Mouse (Mus musculus) bone marrow, adult 2 months (tissue): ENCODE results near the gene Gm39653. TPM values are rescaled to one million over a fixed set of nuclear protein-coding genes. Genes with fewer than 3 reads are reported as not detected.

Experiments
- H3K27ac ChIP-seq: fragments of 200-500 bp; 2 replicates; pipeline ENCODE4 v1.5.1; 2012; ENCODE audit warnings: low read depth, mild to moderate bottlenecking, control low read depth, inconsistent platforms, low read length; ENCODE audit not compliant: control insufficient read depth, poor library complexity, insufficient read depth
- H3K4me1 ChIP-seq: fragments of 200-500 bp; 2 replicates; pipeline ENCODE4 v1.6.1; 2011; ENCODE audit warnings: low read length; ENCODE audit not compliant: control insufficient read depth, insufficient read depth
- H3K4me3 ChIP-seq: fragments of 200-500 bp; replicated peaks from 2 replicates; pipeline ENCODE3; 2011; ENCODE audit warnings: mild to moderate bottlenecking, low read depth, low read length, control low read depth; ENCODE audit not compliant: control insufficient read depth
- CTCF ChIP-seq: fragments of 200-500 bp; IDR thresholded peaks from 2 replicates; pipeline ENCODE4 v1.5.1; 2011; ENCODE audit warnings: low read length, control low read depth; ENCODE audit not compliant: control insufficient read depth, insufficient read depth
- POLR2A ChIP-seq: fragments of 200-500 bp; IDR thresholded peaks from 2 replicates; pipeline ENCODE4 v1.6.1; 2011; ENCODE audit warnings: low read depth, mild to moderate bottlenecking, control low read depth, low read length, borderline replicate concordance; ENCODE audit not compliant: control insufficient read depth
- WGBS: fragments of 180-500 bp; shearing (Covaris S2); methylation state at CpG from one replicate; pipeline ENCODE4 v1.1.7; 2018; 5-methylcytosine and 5-hydroxymethylcytosine counted together
- polyA plus RNA-seq: library from polyadenylated mRNA; stranded (reverse); fragments of >200 nt; gene quantifications from 2 replicates; pipeline ENCODE4 v1.2.4, GENCODE M21; 2011; ENCODE audit warnings: low replicate concordance; ENCODE audit not compliant: missing spikeins, insufficient read depth, insufficient read length

Gm39653 gene
- polyA plus RNA-seq = not detected in 2 replicates

DNA sequence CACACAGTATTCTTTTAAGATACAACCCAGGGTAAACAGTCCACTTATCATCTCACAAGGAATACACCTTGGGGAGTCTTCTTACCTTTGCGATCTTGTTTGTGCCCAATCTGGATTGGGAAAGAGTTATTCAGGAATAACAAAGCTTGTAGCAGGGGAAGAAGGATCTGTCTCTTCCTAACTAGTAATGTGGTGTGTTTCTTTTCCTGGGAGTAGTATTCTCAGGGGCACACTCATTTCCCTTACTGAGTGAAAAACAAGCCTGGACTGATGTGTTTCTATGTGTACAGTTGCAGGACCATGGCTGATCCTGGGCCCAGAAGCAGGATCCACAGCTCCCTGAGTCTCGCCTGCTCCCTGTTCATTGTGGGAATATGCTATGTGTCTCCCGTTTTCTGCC is at the start of gene Gm39653:
Gene Gm39653, plus strand, starts transcription at position 301 of the 400 bp plus-strand sequence.
- Histone ChIP-seq H3K27ac (no peak within 1 kb of the TSS), H3K4me1 (no peaks in the 10 kb centered on the region), H3K4me3 (no peak within 1 kb of the TSS)
- WGBS = 67% methylated on average over 3 of the region's 3 CpGs
- TF ChIP-seq POLR2A (no peak), CTCF (no peak)

DNA sequence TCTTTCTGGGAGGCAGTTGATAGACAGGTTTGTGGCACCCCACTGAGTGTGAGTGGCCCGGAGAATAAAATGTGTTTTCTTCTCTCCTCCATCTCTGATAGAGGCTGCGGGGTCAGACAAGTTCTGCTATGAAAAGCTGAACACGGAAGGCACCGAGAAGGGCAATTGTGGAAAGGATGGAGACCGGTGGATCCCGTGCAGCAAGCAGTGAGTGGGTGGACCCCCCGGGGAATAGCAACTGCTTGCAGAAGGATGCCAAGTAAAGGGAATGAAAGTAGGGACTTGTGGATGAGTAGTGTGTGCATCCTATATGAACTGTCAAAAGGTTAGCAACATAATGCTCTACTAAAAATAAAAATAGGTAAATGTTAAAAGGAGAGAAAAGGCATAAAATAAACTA is 49.3 kb upstream of the Gm39653 start:
- Histone ChIP-seq H3K4me3 (no peak overlapping the region), H3K4me1 (no peaks in the 10 kb centered on the region), H3K27ac (no peak overlapping the region)
- WGBS = 60% methylated on average over 7 of the region's 7 CpGs
- TF ChIP-seq CTCF (no peak), POLR2A (no peak)

GRCm38 (mm10) chr1:63567031-63567430 is 48.7 kb upstream of the Gm39653 start:
- no peak for TF ChIP-seq POLR2A
- TF ChIP-seq CTCF = no peak
- Histone ChIP-seq H3K4me1 (no peaks in the 10 kb centered on the region), H3K27ac (no peak overlapping the region), H3K4me3 (no peak overlapping the region)
- WGBS = 24% methylated on average over 4 of the region's 4 CpGs

DNA sequence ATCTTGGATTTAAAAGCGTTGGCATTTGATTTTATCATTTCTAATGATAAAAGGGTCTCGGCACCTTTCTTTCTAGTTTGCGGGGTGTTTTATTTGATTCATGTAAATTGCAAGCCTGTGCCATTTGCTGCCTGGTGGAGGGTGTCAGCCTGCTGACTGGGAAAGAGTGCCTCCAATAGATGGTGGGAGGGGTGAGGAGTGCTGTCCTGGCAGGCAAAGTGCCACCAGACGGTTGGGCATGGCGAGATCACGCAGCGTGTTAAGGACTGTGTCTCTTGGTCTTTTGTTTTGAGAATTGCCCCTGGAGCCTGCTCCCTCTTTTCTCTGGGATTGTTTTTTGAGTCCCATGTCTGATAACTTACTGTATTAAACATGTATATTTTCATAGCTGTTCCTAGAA is 43.5 kb upstream of the Gm39653 start:
- Histone ChIP-seq H3K4me3 (no peak overlapping the region), H3K4me1 (no peaks in the 10 kb centered on the region), H3K27ac (no peak overlapping the region)
- 83% methylated on average over 7 of the region's 7 CpGs for WGBS
- no peak for TF ChIP-seq POLR2A
- TF ChIP-seq CTCF = no peak

DNA sequence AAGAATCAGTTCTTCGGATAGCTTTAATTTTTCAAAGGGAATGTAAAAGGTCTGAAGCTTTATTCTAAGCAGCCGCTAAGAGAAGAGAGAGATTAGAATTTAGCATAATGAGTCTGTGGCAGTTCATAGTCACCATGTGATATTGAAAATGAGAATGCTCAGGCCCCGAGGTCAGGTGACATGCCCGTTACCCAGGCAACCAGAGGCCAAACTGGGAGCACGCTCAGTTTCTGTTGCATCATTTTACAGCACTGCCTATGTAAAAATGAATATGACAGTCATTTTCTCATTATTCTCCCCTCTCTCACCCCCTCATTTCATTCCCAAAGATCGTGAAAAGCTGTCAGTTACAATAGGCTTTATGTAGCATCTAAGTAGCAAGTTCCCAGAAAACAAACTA is 42.3 kb upstream of the Gm39653 start:
- H3K27ac ChIP-seq = no peak overlapping the region
- no peaks in the 10 kb centered on the region for H3K4me1 ChIP-seq
- no peak overlapping the region for H3K4me3 ChIP-seq
- TF ChIP-seq CTCF (no peak), POLR2A (no peak)
- whole genome bisulfite sequencing = 69% methylated on average over 6 of the region's 6 CpGs

GRCm38 (mm10) chr1:63573864-63574611 is 41.7 kb upstream of the Gm39653 start:
- whole genome bisulfite sequencing = 78% methylated on average over 12 of the region's 12 CpGs
- Histone ChIP-seq H3K4me3 (no peak overlapping the region), H3K27ac (no peak overlapping the region), H3K4me1 (no peaks in the 10 kb centered on the region)
- TF ChIP-seq POLR2A (no peak), CTCF (no peak)

DNA sequence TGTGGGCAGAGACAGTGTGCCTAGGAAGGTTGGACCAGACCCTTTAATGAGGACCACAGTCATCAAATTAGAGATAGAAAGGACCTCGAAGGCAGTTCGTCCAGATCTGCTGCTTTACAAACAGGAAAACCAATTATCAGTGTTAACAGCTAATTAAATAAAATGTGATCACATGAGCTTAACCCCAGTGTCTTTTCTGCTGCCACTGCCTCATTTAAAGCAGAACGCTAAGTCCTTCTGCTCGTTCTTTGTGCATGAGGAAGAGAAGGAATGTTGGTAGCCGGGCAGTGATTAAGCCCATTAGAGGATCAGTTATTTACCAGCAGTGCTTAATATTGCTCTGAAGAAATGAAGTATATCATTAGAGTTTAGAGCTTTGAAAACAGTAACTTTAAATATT is 39.0 kb upstream of the Gm39653 start:
- TF ChIP-seq CTCF (no peak), POLR2A (no peak)
- no peak overlapping the region for H3K4me3 ChIP-seq
- WGBS = 78% methylated on average over 5 of the region's 5 CpGs

GRCm38 (mm10) chr1:63579153-63579552 is 36.6 kb upstream of the Gm39653 start:
- no peak overlapping the region for H3K27ac ChIP-seq
- H3K4me3 ChIP-seq = no peak overlapping the region
- H3K4me1 ChIP-seq = no peaks in the 10 kb centered on the region
- TF ChIP-seq CTCF (no peak), POLR2A (no peak)
- WGBS = 82% methylated on average over 8 of the region's 8 CpGs

More for the DNA sequence above, 39.0 kb upstream of the Gm39653 start:
- Histone ChIP-seq H3K4me1 (no peaks in the 10 kb centered on the region), H3K27ac (no peak overlapping the region)

DNA sequence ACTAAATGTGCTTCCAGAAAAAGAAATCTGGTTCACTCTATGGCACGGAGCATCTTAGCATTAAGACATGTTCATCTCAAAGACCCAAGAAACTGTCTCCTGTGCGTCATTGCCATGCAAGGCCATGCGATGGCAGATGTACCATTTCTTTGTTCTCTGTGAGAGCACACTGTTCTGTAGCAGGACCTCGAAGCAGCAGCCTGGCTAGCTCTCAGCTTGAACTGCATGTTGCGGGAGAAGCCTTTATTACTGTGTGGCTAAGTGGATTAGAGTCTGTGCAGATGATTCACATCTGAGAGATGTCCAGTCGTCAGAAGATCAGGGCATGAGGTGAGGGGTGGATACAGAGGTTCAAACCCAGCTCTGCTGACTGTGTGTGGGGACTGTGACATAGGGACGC is 28.9 kb upstream of the Gm39653 start:
- no peak overlapping the region for H3K4me3 ChIP-seq
- H3K4me1 ChIP-seq = no peaks in the 10 kb centered on the region
- WGBS = 77% methylated on average over 7 of the region's 7 CpGs
- H3K27ac ChIP-seq = no peak overlapping the region
- TF ChIP-seq CTCF (no peak), POLR2A (no peak)

- 40% methylated on average over 3 of the region's 3 CpGs for WGBS
Measured at GRCm38 (mm10) chr1:63603870-63604500, 11.8 kb upstream of the Gm39653 start.

More at GRCm38 (mm10) chr1:63603870-63604500, 11.8 kb upstream of the Gm39653 start:
- TF ChIP-seq CTCF (no peak), POLR2A (no peak)
- H3K27ac ChIP-seq = no peak overlapping the region
- H3K4me1 ChIP-seq = no peaks in the 10 kb centered on the region
- no peak overlapping the region for H3K4me3 ChIP-seq
